Mouse (Mus musculus) left cerebral cortex, adult 2 months (tissue): Measurements from ENCODE around the gene Gm6993. TPM values are rescaled to one million over a fixed set of nuclear protein-coding genes. Genes with fewer than 3 reads are reported as not detected.

Experiments
- DNase-seq, 2 experiments: peaks; one replicate each; pipeline ENCODE4 v3.0.0; 2021 to 2022; ENCODE audit warnings: low spot score in 2 of 2, mixed read lengths in 1 of 2; ENCODE audit errors: extremely low spot score in 1 of 2
- H3K27ac ChIP-seq: fragments of 200-600 bp; 2 replicates; pipeline ENCODE4 v1.8.1; 2022
- H3K4me3 ChIP-seq: fragments of 200-600 bp; 2 replicates; pipeline ENCODE4 v1.8.1; 2022
- CTCF ChIP-seq: fragments of 200-600 bp; IDR thresholded peaks from 2 replicates; pipeline ENCODE4 v1.8.1; 2022; ENCODE audit warnings: antibody characterized with exemption, mild to moderate bottlenecking, moderate library complexity
- intact Hi-C: fragments of 180-260 bp; cut with DNase I; formaldehyde crosslinking; loops from one replicate; pipeline ENCODE4 v1.15.1; 2025
- long read RNA-seq, 2 experiments: library from polyadenylated mRNA; stranded (forward); transcript quantifications; one replicate each; pipeline ENCODE4 v2.0.0; 2021; ENCODE audit warnings: borderline mapping rate in 2 of 2
- total RNA-seq, 2 experiments: library from RNA; stranded (reverse); gene quantifications; 2 replicates each; pipeline ENCODE4 v1.2.3; 2021

The Gm6993 gene
- total RNA-seq, result not detected
- long read RNA-seq, experiment 1, result 0 reads
- long read RNA-seq, experiment 2, result 0 reads

DNA sequence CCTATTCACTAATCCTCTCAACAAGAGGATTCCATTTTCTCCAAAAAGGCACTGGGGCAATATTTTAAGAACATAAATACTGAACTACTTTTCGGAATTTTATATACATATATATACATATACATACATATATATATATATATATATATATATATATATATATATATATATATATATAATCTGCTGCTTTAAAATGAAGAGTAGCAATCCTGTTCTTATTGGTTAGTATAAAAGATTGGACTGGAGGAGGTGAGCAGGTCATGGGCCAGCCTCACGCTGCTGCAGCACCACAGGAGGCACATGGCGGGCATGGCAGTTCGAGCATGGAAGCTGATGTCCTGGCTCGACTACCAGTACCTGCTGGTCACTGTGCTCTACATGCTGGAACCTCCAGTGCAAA is at the start of gene Gm6993:
Gm6993 (plus strand) TSS at position 301 of the 400 bp plus-strand sequence.
- no peak for TF ChIP-seq CTCF
- Histone ChIP-seq H3K27ac (no peak within 1 kb of the TSS), H3K4me3 (no peak within 1 kb of the TSS)
- intact Hi-C loops, result no loop called here
- DNase-seq, result no peak

- Histone ChIP-seq H3K4me3 (no peak overlapping the region), H3K27ac (no peak overlapping the region)
- no peak for DNase-seq
- intact Hi-C loops, result no loop called here
- no peak for TF ChIP-seq CTCF
Observed at GRCm38 (mm10) chr12:31191329-31191954, 49.1 kb upstream of the Gm6993 start.

GRCm38 (mm10) chr12:31202509-31202908 is 38.1 kb upstream of the Gm6993 start:
- DNase-seq, result no peak
- no peak for TF ChIP-seq CTCF
- Histone ChIP-seq H3K4me3 (no peak overlapping the region), H3K27ac (no peak overlapping the region)
- intact Hi-C loops, result no loop called here

DNA sequence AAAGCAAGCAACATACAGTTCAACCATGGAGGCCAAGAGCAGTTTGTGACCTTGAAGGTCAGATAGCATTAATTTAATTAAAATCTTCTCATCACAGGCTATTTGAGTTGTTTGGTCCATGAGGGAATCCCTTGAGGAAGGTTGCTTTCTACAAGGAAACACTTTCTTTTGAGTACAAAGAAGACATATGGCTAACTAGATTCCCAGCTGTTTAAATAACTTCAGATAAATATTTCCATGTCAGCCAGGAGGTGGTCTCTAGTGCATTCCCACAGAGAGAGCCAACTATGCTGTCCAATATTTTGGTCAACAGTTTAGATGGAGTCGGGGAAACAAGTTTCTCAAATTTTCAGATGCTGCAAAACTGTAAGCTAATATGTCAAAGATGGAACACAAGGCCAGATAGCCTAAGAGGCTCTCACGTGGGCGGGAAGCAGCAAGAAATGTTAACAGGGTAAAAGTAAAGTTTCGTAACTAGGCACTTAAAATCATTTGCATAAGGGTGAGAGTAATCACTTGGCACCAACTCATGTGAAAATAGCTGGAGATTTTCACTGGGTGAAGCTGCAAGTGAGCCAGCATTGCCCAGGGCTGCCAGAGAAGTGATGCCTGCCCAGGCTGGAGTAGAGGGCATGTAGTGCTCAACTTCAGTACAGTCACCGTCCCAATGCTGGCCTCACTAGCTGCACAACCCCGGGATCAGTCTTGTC is 36.7 kb upstream of the Gm6993 start:
- no peak for DNase-seq
- no peak for TF ChIP-seq CTCF
- intact Hi-C loops, result no loop called here
- Histone ChIP-seq H3K27ac (no peak overlapping the region), H3K4me3 (no peak overlapping the region)

DNA sequence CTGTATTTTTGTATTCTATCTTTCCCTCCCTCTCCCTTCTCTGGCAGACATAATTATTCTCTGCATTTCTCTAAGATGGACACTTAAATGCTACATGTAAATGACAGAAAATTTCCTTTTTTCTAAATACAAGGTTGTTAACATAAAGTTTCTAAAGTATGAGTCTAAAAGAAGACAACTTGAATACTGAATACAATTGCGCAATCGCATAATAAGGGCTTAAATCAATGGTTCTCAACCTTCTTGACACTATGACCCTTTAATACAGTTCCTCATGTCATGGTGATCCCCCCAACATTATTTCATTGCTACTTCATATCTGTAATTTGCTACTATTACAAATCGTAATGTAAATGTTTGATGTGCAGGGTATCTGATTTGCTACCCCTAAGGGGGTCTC is 35.7 kb upstream of the Gm6993 start:
- no peak for DNase-seq
- TF ChIP-seq CTCF, result no peak
- Histone ChIP-seq H3K4me3 (no peak overlapping the region), H3K27ac (no peak overlapping the region)
- intact Hi-C loops, result no loop called here

DNA sequence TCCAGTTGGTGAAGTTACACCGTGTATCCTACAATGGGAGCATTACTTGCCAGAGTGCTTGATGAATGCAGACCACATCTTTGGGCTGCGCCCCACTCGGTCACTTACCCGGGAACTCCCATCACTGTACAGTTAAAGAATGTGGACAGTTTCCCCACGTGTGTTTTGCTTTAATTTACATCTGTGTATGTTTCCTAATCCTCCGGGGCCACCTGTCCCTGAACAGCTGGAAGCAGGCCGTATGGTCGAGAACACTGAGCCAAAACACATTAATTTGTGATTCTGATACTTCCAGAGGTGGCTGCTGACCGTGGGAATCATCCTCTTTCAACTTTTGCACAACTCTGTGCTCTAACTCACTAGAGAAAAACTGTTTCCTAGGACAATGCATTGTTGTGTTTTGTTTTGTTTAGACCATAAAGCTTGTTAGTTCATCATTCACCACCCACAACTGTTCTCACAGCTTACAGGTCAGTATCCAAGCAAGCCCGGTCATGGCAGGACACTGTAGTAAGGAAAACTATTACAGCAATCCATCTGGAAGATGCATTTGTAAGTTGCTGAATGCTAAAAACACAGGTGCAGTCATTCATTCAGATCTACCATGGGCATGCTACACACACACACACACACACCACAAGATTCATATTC is 34.5 kb upstream of the Gm6993 start:
- no peak for DNase-seq
- Histone ChIP-seq H3K27ac (no peak overlapping the region), H3K4me3 (no peak overlapping the region)
- intact Hi-C loops, result no loop called here
- TF ChIP-seq CTCF, result no peak

DNA sequence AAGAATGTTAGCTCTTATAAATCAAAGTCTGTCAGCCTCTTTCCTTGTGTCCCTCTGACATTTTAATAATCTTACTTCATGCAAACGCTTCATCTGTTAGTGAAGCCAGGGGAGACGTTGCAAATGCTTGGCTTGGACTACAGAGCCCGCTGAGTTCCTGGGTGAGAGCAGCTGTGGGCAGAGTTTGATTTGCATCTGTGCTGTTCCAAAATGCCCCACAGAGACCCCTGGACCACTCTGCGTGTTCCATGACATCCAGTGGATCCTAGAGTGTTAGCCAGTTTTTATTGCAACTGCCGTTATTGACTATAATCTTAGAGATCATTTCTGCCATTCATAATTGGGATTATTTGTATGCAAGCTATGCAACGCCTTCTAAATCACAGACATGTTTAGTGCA is 31.8 kb upstream of the Gm6993 start:
- TF ChIP-seq CTCF, result no peak
- no peak for DNase-seq
- Histone ChIP-seq H3K27ac (no peak overlapping the region), H3K4me3 (no peak overlapping the region)
- intact Hi-C loops, result no loop called here

- no peak overlapping the region for H3K27ac ChIP-seq
- no peak overlapping the region for H3K4me3 ChIP-seq
- intact Hi-C loops, result no loop called here
- DNase-seq, result no peak
- TF ChIP-seq CTCF, result no peak
Observed at GRCm38 (mm10) chr12:31209377-31209805, 31.2 kb upstream of the Gm6993 start.

- intact Hi-C loops, result no loop called here
- no peak for DNase-seq
- H3K27ac ChIP-seq, result no peak overlapping the region
Observed at GRCm38 (mm10) chr12:31213556-31213955, 27.0 kb upstream of the Gm6993 start.

GRCm38 (mm10) chr12:31215003-31215402 is 25.6 kb upstream of the Gm6993 start:
- no peak overlapping the region for H3K4me3 ChIP-seq
- intact Hi-C loops, result no loop called here
- TF ChIP-seq CTCF, result no peak
- H3K27ac ChIP-seq, result no peak overlapping the region
- no peak for DNase-seq

More at GRCm38 (mm10) chr12:31213556-31213955, 27.0 kb upstream of the Gm6993 start:
- no peak overlapping the region for H3K4me3 ChIP-seq
- TF ChIP-seq CTCF, result no peak

- DNase-seq, result no peak
- Histone ChIP-seq H3K27ac (no peak overlapping the region), H3K4me3 (no peak overlapping the region)
- intact Hi-C loops, result no loop called here
- TF ChIP-seq CTCF, result no peak
Observed at GRCm38 (mm10) chr12:31217232-31217631, 23.3 kb upstream of the Gm6993 start.

DNA sequence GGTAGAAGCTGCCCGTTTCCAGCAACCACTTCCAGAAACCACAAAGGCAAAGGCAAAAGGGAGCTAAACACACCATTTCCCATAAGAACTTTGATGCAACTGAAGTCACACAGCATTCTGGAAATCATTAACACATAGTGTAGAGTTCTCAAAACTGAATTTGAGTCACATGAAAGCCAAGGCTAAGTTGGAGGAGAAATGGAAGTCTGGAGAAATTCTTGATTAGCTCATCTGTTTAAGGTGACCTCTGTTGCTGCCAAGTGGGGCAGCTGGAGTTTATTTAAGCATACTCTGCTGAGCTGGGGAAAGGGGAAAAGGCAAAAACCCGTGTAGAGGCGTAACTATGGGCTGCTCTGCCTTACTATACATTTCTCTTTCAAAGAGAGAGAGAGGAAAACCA is 21.8 kb upstream of the Gm6993 start:
- H3K4me3 ChIP-seq, result no peak overlapping the region
- no peak for DNase-seq
- no peak overlapping the region for H3K27ac ChIP-seq
- intact Hi-C loops, result no loop called here
- TF ChIP-seq CTCF, result no peak
